Mouse (Mus musculus): ENCODE results near the gene Impdh1. TPM values are rescaled to one million over a fixed set of nuclear protein-coding genes. Genes with fewer than 3 reads are reported as not detected.
"Not testable (repeated sequence)": the region's sequence is repeated elsewhere in the genome, so short reads cannot be mapped to it uniquely, and the experiment has no call there.

Gene Impdh1
- polyA plus RNA-seq, 1 experiment from 2014 or later, result 37.6 TPM

DNA sequence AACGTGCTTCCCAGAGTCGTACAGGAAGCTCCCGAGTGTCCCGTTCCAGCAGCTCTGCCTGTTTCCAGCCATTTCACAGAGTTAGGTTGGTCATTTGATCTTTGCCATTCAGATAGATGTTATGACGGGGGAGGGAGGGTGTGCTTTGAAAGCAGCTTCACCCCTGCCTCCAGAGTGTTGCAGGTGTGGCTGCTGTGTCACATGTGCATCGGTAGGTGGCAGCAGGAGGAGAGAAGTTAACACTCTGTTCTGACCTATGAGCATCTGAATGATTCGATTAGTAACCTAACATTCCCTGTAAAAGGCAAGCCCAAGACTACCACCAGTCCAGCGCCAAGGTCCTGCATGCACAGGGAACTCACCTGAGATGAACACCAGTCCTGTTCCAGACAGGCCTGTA, 18.1 kb upstream of the Impdh1 start:
- H3K9me3 ChIP-seq (replicated peaks), result no peaks in the 10 kb centered on the region
- H3K27me3 ChIP-seq, result no peaks in the 10 kb centered on the region
- no peaks in the 10 kb centered on the region for H3K36me3 ChIP-seq (ENCODE audit: poor library complexity, severe bottlenecking)
- H3K4me2 ChIP-seq, result no peak overlapping the region
- ATAC-seq, result no peak
- no peak overlapping the region for H3K4me3 ChIP-seq
- no peaks in the 10 kb centered on the region for H3K4me1 ChIP-seq
- WGBS, result 50% methylated on average over 8 of the region's 8 CpGs
- no peak overlapping the region for H3K27ac ChIP-seq
- no peak overlapping the region for H3K9ac ChIP-seq

DNA sequence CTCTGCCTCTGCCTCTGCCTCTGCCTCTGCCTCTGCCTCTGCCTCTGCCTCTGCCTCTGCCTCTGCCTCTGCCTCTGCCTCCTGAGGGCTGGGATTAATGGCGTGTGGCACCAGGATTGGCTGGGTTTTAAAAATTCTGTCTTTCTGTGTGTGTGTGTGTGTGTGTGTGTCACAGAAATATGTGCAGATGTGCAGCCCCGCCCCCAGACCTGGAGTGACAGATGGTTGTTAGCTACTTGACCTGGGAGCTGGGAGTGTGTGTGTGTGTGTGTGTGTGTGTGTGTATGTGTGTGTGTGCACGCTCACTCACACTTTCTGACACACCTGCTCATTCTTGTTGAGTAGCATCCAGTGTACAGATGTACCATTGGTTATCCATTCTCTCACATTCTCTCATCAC, 17.5 kb upstream of the Impdh1 start:
- Histone ChIP-seq H3K4me2 (no peak overlapping the region), H3K9me3 (replicated peaks) (no peaks in the 10 kb centered on the region), H3K9ac (no peak overlapping the region), H3K27ac (no peak overlapping the region), H3K4me1 (no peaks in the 10 kb centered on the region), H3K4me3 (no peak overlapping the region), H3K36me3 (ENCODE audit: poor library complexity, severe bottlenecking) (no peaks in the 10 kb centered on the region), H3K27me3 (no peaks in the 10 kb centered on the region)
- WGBS, result 69% methylated on average over 3 of the region's 3 CpGs
- ATAC-seq, result no peak

DNA sequence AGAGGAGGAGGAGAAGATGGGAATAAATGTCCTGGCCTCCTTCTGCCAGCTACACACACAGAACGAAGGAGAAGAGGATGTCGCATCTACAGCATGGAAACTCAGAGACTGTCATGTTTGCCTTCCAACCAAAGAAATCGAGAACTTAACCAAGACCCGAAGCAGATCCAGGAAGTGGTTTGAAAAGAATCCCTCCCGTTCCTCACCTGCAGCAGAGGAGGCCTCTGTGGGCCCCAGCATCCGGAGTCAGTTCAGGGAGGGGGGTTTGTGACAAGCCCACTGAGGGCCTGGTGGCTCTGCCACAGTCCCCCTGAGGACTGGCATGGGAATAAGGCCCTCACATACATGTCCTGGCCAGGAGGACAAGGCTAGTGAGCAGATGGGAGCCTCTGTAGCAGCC, 16.2 kb upstream of the Impdh1 start:
- Histone ChIP-seq H3K27ac (no peak overlapping the region), H3K27me3 (no peaks in the 10 kb centered on the region), H3K4me1 (no peaks in the 10 kb centered on the region), H3K4me3 (no peak overlapping the region), H3K9ac (no peak overlapping the region), H3K9me3 (replicated peaks) (no peaks in the 10 kb centered on the region), H3K36me3 (ENCODE audit: poor library complexity, severe bottlenecking) (no peaks in the 10 kb centered on the region), H3K4me2 (no peak overlapping the region)
- WGBS, result 84% methylated on average over 6 of the region's 6 CpGs
- ATAC-seq, result no peak

DNA sequence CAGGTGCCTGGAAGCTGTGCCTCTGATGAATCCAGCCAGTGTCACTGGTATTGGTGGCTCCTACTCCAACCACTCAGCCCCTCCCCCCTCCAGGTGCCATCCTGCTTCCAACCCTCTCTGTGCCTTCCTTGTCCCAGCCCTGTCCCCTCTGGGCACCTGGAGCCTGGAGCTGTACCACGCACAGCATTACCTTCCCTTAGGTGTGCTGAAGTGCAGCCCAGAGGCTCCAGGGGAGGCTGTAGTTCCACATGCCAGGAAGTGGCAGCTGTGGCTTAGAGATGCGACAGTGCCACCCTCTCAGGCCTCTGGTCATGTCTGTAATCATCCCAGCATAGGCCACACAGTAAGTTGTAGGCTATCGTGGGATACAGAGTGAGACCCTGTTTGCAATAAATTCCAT, 15.6 kb upstream of the Impdh1 start:
- H3K27me3 ChIP-seq, result no peaks in the 10 kb centered on the region
- H3K9ac ChIP-seq, result no peak overlapping the region
- no peaks in the 10 kb centered on the region for H3K36me3 ChIP-seq (ENCODE audit: poor library complexity, severe bottlenecking)
- no peaks in the 10 kb centered on the region for H3K4me1 ChIP-seq
- WGBS, result 82% methylated on average over 3 of the region's 3 CpGs
- no peak overlapping the region for H3K4me2 ChIP-seq
- H3K4me3 ChIP-seq, result no peak overlapping the region
- no peak for ATAC-seq
- no peaks in the 10 kb centered on the region for H3K9me3 ChIP-seq (replicated peaks)
- H3K27ac ChIP-seq, result no peak overlapping the region

DNA sequence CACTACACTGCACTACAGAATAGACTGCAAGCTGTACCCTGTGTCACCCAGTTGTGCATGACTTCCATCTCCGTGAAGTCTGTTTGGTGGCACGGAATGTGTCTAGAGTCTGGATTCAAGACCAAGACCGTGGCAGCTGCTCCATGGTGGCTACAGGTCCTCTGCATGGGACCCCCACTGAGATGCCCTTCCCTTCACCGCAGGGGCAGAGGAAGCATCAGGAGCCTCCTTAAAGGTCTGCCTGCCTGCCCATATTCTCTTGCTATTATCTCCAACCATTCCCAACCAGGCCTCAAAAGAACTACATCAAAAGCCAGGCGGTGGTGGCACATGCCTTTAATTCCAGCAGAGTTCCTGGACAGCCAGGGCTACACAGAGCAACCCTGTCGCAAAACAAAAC, 14.2 kb upstream of the Impdh1 start:
- H3K4me1 ChIP-seq, result no peaks in the 10 kb centered on the region
- no peaks in the 10 kb centered on the region for H3K27me3 ChIP-seq
- no peak overlapping the region for H3K27ac ChIP-seq
- 0 out of 2 replicates have a peak, but pooled peaks cover 4% of the 10 kb centered on the region for H3K9me3 ChIP-seq (replicated peaks)
- no peaks in the 10 kb centered on the region for H3K36me3 ChIP-seq (ENCODE audit: poor library complexity, severe bottlenecking)
- no peak overlapping the region for H3K4me2 ChIP-seq
- 65% methylated on average over 6 of the region's 6 CpGs for WGBS
- no peak overlapping the region for H3K4me3 ChIP-seq
- H3K9ac ChIP-seq, result no peak overlapping the region
- ATAC-seq, result no peak

DNA sequence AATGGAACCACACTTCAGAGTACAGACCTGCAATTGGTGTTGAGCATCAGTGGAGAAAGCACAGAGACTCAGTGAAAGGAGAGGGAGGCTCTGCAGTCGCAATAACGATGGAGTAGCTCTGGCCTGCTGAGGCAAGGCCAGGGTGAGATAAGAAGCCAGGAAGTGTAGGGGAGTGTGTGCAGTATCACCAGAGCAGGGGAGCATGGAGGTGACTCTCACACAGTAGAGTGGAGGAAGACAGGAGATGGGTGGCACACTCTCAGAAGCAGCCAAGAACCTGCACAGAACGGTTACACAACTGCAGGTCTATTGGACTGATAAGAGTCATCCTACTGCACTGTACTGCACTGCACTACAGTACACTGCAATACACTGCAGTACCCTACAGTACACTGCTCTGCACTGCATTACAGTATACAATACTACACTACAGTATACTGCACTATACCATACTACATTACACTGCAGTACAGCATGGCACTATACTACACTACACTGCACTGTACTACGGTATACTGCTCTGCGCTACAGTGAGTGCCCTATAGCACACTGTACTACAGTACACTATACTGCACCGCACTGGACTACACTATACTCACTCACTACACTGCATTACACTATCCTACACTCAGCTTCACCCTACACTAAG, 13.2 kb upstream of the Impdh1 start:
- ATAC-seq, result 0 out of 2 replicates have a peak, but pooled peaks have one; percentile 19
- H3K27me3 ChIP-seq, result no peaks in the 10 kb centered on the region
- H3K4me1 ChIP-seq, result no peaks in the 10 kb centered on the region
- H3K27ac ChIP-seq, result no peak overlapping the region
- WGBS, result 86% methylated on average over 6 of the region's 6 CpGs
- H3K9me3 ChIP-seq (replicated peaks), result 0 out of 2 replicates have a peak, but pooled peaks cover 4% of the 10 kb centered on the region
- H3K4me2 ChIP-seq, result no peak overlapping the region
- no peak overlapping the region for H3K9ac ChIP-seq
- H3K4me3 ChIP-seq, result no peak overlapping the region
- H3K36me3 ChIP-seq (ENCODE audit: poor library complexity, severe bottlenecking), result no peaks in the 10 kb centered on the region

DNA sequence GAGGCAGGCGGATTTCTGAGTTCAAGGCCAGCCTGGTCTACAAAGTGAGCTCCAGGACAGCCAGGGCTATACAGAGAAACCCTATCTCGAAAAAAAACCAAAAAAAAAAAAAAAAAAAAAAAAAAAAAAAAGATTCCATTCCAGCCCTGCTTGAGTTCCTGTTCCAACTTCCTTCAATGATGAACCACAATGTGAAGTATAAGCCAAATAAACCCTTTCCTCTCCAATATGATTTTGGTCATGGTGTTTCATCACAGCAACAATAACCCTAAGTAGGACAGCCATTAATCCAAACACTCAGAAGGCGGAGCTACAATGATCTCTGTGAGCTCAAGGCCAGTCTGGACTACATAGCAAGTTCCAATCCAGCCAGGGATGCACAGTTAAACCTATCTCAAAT, 1.6 kb upstream of the Impdh1 start:
- not testable (repeated sequence) for ATAC-seq; H3K36me3 ChIP-seq (ENCODE audit: poor library complexity, severe bottlenecking); H3K4me2 ChIP-seq; H3K9ac ChIP-seq; H3K9me3 ChIP-seq (replicated peaks); H3K4me3 ChIP-seq; H3K27ac ChIP-seq
- H3K4me1 ChIP-seq, result peaks cover 27% of the 10 kb centered on the region
- WGBS, result 79% methylated on average over 3 of the region's 3 CpGs
- peaks cover 28% of the 10 kb centered on the region for H3K27me3 ChIP-seq

DNA sequence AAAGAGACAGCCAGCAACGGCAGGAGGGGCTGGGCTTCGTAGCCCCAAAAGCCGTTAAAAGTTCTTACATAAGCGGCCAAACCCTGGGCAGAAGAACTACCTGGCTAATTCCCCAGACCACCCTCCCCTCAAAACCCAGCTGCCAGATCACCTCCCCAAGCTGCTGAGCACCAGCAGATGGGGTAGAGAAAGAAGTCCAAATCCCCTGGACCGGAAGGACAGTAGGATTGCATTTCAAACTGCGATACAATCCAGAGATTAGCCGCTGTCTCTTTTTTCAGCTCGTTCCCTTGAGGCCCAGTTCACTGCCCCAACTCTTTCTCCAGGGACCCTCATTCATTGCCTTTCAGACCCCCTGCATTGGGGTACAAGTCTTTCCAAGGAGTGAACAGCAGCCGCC, 983 bp downstream of the Impdh1 start:
- no peak for ATAC-seq
- peak overlapping the region; percentile 96 for H3K4me2 ChIP-seq

DNA sequence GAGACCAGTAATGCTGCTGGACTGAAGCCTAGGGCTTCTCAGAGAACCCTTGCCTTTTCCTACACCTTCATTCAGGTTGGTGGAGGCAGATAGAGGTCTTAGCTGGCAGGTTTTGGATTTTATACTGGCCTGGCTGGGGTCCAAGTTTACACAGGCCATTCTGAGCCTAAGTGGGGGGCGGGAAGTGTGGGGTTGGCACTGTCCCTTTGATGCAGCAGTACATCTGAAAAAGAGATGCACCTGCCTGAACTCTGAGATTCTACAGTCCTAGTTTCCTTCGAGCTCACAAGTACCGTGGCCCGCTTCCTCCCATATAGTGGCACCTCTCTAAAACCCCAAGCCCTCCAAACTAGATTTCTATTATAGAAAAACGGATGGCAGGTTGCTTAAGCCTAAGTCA, 1.4 kb downstream of the Impdh1 start:
- Histone ChIP-seq H3K27ac (no peak overlapping the region), H3K9ac (no peak overlapping the region), H3K36me3 (ENCODE audit: poor library complexity, severe bottlenecking) (no peaks in the 10 kb centered on the region), H3K27me3 (peaks cover 28% of the 10 kb centered on the region), H3K9me3 (replicated peaks) (no peaks in the 10 kb centered on the region), H3K4me1 (peaks cover 47% of the 10 kb centered on the region), H3K4me2 (peak overlapping the region; percentile 96), H3K4me3 (no peak overlapping the region)
- ATAC-seq, result no peak
- WGBS, result 35% methylated on average over 5 of the region's 5 CpGs

More for the DNA sequence above, 983 bp downstream of the Impdh1 start:
- no peaks in the 10 kb centered on the region for H3K36me3 ChIP-seq (ENCODE audit: poor library complexity, severe bottlenecking)
- 9% methylated on average over 9 of the region's 9 CpGs for WGBS
- H3K9me3 ChIP-seq (replicated peaks), result no peaks in the 10 kb centered on the region
- H3K9ac ChIP-seq, result peak overlapping the region; percentile 75
- H3K4me1 ChIP-seq, result peaks cover 46% of the 10 kb centered on the region
- peak overlapping the region; percentile 70 for H3K4me3 ChIP-seq
- no peak overlapping the region for H3K27ac ChIP-seq
- H3K27me3 ChIP-seq, result peaks cover 28% of the 10 kb centered on the region

DNA sequence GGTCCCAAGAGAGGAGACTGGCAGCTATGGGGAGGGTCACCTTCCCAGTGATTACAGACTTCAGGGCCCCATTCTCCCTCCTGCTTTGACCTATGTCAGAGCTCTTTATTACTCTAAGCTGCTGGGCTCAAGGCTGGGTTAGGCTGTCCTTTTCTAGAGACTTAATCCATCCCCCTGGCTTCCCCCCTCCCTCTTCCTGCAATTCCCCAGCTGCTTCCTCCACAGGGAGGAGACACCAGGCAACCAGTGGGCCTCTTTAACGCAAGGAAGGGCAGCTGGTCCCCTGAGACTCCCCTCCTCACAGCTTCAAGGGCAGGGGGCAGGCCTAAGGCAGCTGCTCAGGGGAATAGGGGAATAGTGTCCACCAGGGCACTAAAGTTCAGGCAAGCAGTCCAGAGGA, 1.9 kb downstream of the Impdh1 start:
- Histone ChIP-seq H3K4me1 (peaks cover 51% of the 10 kb centered on the region), H3K9ac (no peak overlapping the region), H3K4me2 (0 out of 2 replicates have a peak overlapping the region, but pooled peaks have one; percentile 13), H3K9me3 (replicated peaks) (no peaks in the 10 kb centered on the region), H3K4me3 (no peak overlapping the region), H3K27ac (no peak overlapping the region), H3K36me3 (ENCODE audit: poor library complexity, severe bottlenecking) (no peaks in the 10 kb centered on the region), H3K27me3 (peaks cover 28% of the 10 kb centered on the region)
- 0% methylated on average over 1 of the region's 1 CpGs for WGBS
- no peak for ATAC-seq

DNA sequence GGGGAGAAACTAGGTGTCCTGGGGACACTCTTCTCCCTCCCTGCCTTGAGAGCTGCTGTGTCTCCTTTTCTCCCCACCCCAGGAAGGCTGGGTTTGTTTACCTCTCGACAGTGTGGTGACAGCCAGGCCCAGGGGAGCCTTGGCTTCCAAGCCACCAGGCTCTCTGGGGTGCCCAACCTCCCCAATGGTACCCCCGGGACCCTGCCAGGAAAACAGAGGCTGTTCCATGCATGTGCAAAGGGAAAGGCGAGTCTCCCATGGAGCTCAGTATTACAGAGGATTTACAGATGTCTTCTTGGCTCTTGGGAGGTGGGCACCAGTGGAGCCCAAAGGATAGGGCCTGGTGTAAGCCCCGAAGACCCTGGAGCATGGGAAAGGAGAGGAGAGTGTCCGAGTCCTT, 2.7 kb downstream of the Impdh1 start:
- Histone ChIP-seq H3K4me3 (no peak overlapping the region), H3K27me3 (peaks cover 28% of the 10 kb centered on the region), H3K4me2 (no peak overlapping the region), H3K9me3 (replicated peaks) (no peaks in the 10 kb centered on the region), H3K9ac (no peak overlapping the region), H3K27ac (no peak overlapping the region), H3K4me1 (peaks cover 51% of the 10 kb centered on the region), H3K36me3 (ENCODE audit: poor library complexity, severe bottlenecking) (no peaks in the 10 kb centered on the region)
- ATAC-seq, result no peak
- WGBS, result 56% methylated on average over 5 of the region's 5 CpGs

DNA sequence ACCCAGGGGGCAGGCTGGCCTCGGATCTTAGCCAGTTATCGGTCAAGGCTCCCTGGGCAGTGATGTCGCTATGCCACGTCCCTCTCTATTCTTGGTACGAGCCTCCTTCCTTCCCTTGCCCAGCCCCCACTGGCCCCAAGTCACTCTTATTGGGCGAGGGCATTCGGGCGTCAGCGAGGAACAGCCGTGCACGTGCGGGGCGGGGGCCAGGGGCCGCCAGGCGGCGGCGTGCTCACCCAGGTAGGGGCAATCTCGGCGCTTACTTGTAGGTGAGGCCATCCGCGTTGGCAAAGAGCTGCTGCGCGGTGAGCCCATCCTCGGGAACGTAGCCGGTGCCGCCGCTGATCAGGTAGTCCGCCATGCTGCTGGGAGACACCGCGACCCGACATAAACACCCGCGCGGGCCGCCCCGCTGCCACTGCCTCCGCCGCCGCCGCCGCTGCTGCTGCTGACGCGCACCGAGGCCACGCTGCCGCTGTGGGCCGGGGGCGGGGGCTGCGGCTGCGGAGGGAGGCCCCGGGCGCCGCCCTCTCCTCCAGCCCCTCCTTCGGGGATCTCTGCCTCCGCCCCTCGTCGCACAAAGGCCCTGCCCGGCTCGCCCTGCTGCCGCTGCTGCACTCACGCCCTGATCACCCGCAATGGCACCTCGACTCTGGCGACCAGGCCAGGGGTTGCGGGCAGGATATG, 4.2 kb downstream of the Impdh1 start:
- peak; percentile 78 for ATAC-seq
- under 1% methylated on average over 53 of the region's 66 CpGs for WGBS
- peak overlapping the region; percentile 83 for H3K9ac ChIP-seq
- peaks cover 51% of the 10 kb centered on the region for H3K4me1 ChIP-seq
- H3K4me3 ChIP-seq, result peak overlapping the region; percentile 68
- H3K27me3 ChIP-seq, result peaks cover 28% of the 10 kb centered on the region
- peaks cover 1% of the 10 kb centered on the region; the same call in 1 of the 2 replicates for H3K36me3 ChIP-seq (ENCODE audit: poor library complexity, severe bottlenecking)
- peak overlapping the region; percentile 65 for H3K27ac ChIP-seq
- H3K4me2 ChIP-seq, result peak overlapping the region; percentile 92
- no peaks in the 10 kb centered on the region for H3K9me3 ChIP-seq (replicated peaks)
